In the genomic region with DNA sequence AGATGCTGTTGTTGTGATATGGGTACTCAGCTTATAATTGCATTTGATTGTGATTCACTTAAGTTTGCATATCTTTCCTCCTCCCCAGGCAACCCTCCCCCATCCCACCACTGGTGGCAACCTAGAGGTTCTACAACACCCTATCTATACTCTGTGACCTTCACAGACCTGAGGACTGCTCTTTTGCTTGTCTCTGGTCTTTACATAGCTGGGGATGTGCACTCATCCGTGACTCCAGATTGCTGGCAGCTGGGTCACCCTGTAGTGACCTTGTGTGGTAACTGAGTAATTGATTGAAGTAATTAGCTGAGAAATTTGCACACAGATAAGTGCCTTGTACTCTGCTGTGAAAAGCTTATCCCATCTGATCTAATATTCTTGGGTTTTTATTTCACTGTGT, we compare ENCODE assay signal across 24 mouse cellular contexts. TPM values are rescaled to one million over a fixed set of nuclear protein-coding genes. Genes with fewer than 3 reads are reported as not detected.
A peak's percentile ranks its signal among the peaks of the same experiment; 100 is the strongest.
DNase-seq lines count a peak whose midpoint lies in the region; ATAC-seq and TF ChIP-seq lines count a peak whose summit lies in the region.
"Had no signal": no experiment of that assay in that cellular context is flagged by ENCODE, and none has a peak within 500 bp of the region (broad histone marks: within the 10 kb centered on the region; RNA-seq: fewer than 3 reads in every experiment).

No protein-coding gene starts in this region.

- H3K27me3 ChIP-seq in embryonic facial prominence, embryonic 12.5 days = no peaks in the 10 kb centered on the region
- H3K27me3 ChIP-seq in embryonic facial prominence, embryonic 10.5 days (replicated peaks; ENCODE audit: low read depth, poor library complexity, severe bottlenecking) = no peaks in the 10 kb centered on the region
- H3K27me3 ChIP-seq in hindbrain, embryonic 16.5 days (replicated peaks; ENCODE audit: control insufficient read depth, insufficient read depth, low read length) = no peaks in the 10 kb centered on the region
- no peaks in the 10 kb centered on the region for H3K27me3 ChIP-seq in midbrain, postnatal 0 days (ENCODE audit: insufficient read depth, low read length)
- H3K27me3 ChIP-seq: heart, embryonic 13.5 days; limb, embryonic 13.5 days; liver, embryonic 15.5 days had no signal

- ATAC-seq in embryonic facial prominence, embryonic 12.5 days (ENCODE audit: insufficient number of reproducible peaks, insufficient read depth, low FRiP score, low TSS enrichment) = 0 out of 2 replicates have a peak, but pooled peaks have one; percentile 41
- peak; percentile 32; the same call in 1 of the 2 replicates for ATAC-seq in hindbrain, embryonic 16.5 days
- ATAC-seq in megakaryocyte, adult 5-6 weeks (ENCODE audit: poor library complexity, severe bottlenecking) = no peak
- no peak for ATAC-seq in midbrain, postnatal 0 days (ENCODE audit: low FRiP score)
- ATAC-seq: forebrain, embryonic 14.5 days; intestine, postnatal 0 days had no signal

- no peak for DNase-seq in embryonic facial prominence, embryonic 10.5 days (ENCODE audit: low spot score)
- peak; percentile 5 for DNase-seq in ES-CJ7 (ENCODE audit: low read depth, low spot score)
- peak; percentile 6 to 11 for DNase-seq in kidney, postnatal 36 days
- DNase-seq in midbrain, postnatal 0 days (ENCODE audit: low spot score) = no peak
- no peak for DNase-seq in gastrocnemius, postnatal 25 days
- DNase-seq: adrenal gland, postnatal 36 days; cerebellum, adult 9-11 months; embryo, embryonic 11 days; heart, postnatal 36 days; lung, postnatal 10 days; spleen, adult 18-20 months; thymus, adult 18-20 months had no signal

- no peaks in the 10 kb centered on the region for H3K9me3 ChIP-seq in embryonic facial prominence, embryonic 12.5 days
- H3K9me3 ChIP-seq in embryonic facial prominence, embryonic 10.5 days = no peaks in the 10 kb centered on the region
- H3K9me3 ChIP-seq in hindbrain, embryonic 16.5 days (ENCODE audit: control insufficient read depth, low read length) = no peaks in the 10 kb centered on the region
- H3K9me3 ChIP-seq in midbrain, postnatal 0 days (ENCODE audit: low read length) = no peaks in the 10 kb centered on the region
- H3K9me3 ChIP-seq: heart, embryonic 13.5 days; limb, embryonic 13.5 days; liver, embryonic 15.5 days had no signal

- H3K4me1 ChIP-seq in embryonic facial prominence, embryonic 12.5 days = no peaks in the 10 kb centered on the region
- no peaks in the 10 kb centered on the region for H3K4me1 ChIP-seq in embryonic facial prominence, embryonic 10.5 days
- no peaks in the 10 kb centered on the region; the same call in 1 of the 2 replicates for H3K4me1 ChIP-seq in hindbrain, embryonic 16.5 days (ENCODE audit: control insufficient read depth, insufficient read depth, low read depth, low read length)
- H3K4me1 ChIP-seq in midbrain, postnatal 0 days (ENCODE audit: insufficient read depth, low read length) = no peaks in the 10 kb centered on the region
- H3K4me1 ChIP-seq: heart, embryonic 13.5 days; limb, embryonic 13.5 days; liver, embryonic 15.5 days had no signal

- H3K27ac ChIP-seq in embryonic facial prominence, embryonic 12.5 days = no peak overlapping the region
- H3K27ac ChIP-seq in embryonic facial prominence, embryonic 10.5 days (replicated peaks) = no peak overlapping the region
- no peak overlapping the region for H3K27ac ChIP-seq in hindbrain, embryonic 16.5 days (ENCODE audit: low read depth, low read length)
- H3K27ac ChIP-seq in midbrain, postnatal 0 days (ENCODE audit: low read depth, low read length) = no peak overlapping the region
- H3K27ac ChIP-seq: heart, embryonic 13.5 days; limb, embryonic 13.5 days; liver, embryonic 15.5 days had no signal

- H3K4me2 ChIP-seq in embryonic facial prominence, embryonic 12.5 days (replicated peaks) = no peak overlapping the region
- no peak overlapping the region for H3K4me2 ChIP-seq in hindbrain, embryonic 16.5 days (ENCODE audit: low read length)
- H3K4me2 ChIP-seq in midbrain, postnatal 0 days (ENCODE audit: low read depth, low read length, poor library complexity, severe bottlenecking) = no peak overlapping the region
- H3K4me2 ChIP-seq: heart, embryonic 13.5 days; limb, embryonic 13.5 days; liver, embryonic 15.5 days had no signal

- no peaks in the 10 kb centered on the region for H3K36me3 ChIP-seq in embryonic facial prominence, embryonic 12.5 days
- no peaks in the 10 kb centered on the region for H3K36me3 ChIP-seq in embryonic facial prominence, embryonic 10.5 days (replicated peaks)
- no peaks in the 10 kb centered on the region for H3K36me3 ChIP-seq in hindbrain, embryonic 16.5 days (ENCODE audit: control insufficient read depth, insufficient read depth, low read length)
- peaks cover 9% of the 10 kb centered on the region; the same call in 1 of the 2 replicates for H3K36me3 ChIP-seq in midbrain, postnatal 0 days (ENCODE audit: insufficient read depth, low read length)
- H3K36me3 ChIP-seq: heart, embryonic 13.5 days; limb, embryonic 13.5 days; liver, embryonic 15.5 days had no signal

- H3K4me3 ChIP-seq in embryonic facial prominence, embryonic 12.5 days = no peak overlapping the region
- H3K4me3 ChIP-seq in embryonic facial prominence, embryonic 10.5 days = no peak overlapping the region
- no peak overlapping the region for H3K4me3 ChIP-seq in hindbrain, embryonic 16.5 days (ENCODE audit: low read length)
- H3K4me3 ChIP-seq in midbrain, postnatal 0 days (ENCODE audit: low read depth, low read length) = no peak overlapping the region
- H3K4me3 ChIP-seq: erythroblast, embryonic 14.5 days; heart, embryonic 13.5 days; limb, embryonic 13.5 days; liver, embryonic 15.5 days had no signal

- H3K9ac ChIP-seq in embryonic facial prominence, embryonic 12.5 days = no peak overlapping the region
- no peak overlapping the region for H3K9ac ChIP-seq in hindbrain, embryonic 16.5 days (ENCODE audit: low read depth, low read length)
- no peak overlapping the region for H3K9ac ChIP-seq in midbrain, postnatal 0 days (replicated peaks; ENCODE audit: low read length, poor library complexity, severe bottlenecking)
- H3K9ac ChIP-seq: heart, embryonic 13.5 days; limb, embryonic 13.5 days; liver, embryonic 15.5 days had no signal

- no peak for TF ChIP-seq CTCF in midbrain, postnatal 0 days (IDR thresholded peaks at IDR 0.05)

- WGBS in embryonic facial prominence, embryonic 12.5 days = 18% methylated on average over 1 of the region's 1 CpGs
- 30% methylated on average over 1 of the region's 1 CpGs for WGBS in embryonic facial prominence, embryonic 10.5 days
- 48% methylated on average over 1 of the region's 1 CpGs for WGBS in hindbrain, embryonic 16.5 days
- 56% methylated on average over 1 of the region's 1 CpGs for WGBS in midbrain, postnatal 0 days

RNA-seq across cellular contexts. Expression of a gene that starts 15.1 kb away (rescaled TPM):
- 0.09 TPM in 1 of 2 replicates, not detected in the other for polyA plus RNA-seq in embryonic facial prominence, embryonic 12.5 days (2016; fragmentation: Nextera tagmentation; extraction: Ambion mirVana)
- 0.29 TPM in 1 of 2 replicates, not detected in the other for polyA plus RNA-seq in embryonic facial prominence, embryonic 10.5 days (2016; fragmentation: Nextera tagmentation; extraction: Ambion mirVana)
- polyA plus RNA-seq in hindbrain, embryonic 16.5 days (2015; fragmentation: Nextera tagmentation; extraction: Ambion mirVana) = 0.61 and 1.0 TPM in 2 replicates
- not detected in 2 replicates for total RNA-seq in megakaryocyte, adult 5-6 weeks (2015)
- not detected in 2 replicates for total RNA-seq in megakaryocyte, adult 5-6 weeks (2017)
- total RNA-seq in midbrain, postnatal 0 days (2014; rRNA removed) = not detected in 2 replicates
- polyA plus RNA-seq in midbrain, postnatal 0 days (2015; fragmentation: Nextera tagmentation; extraction: Ambion mirVana) = 0.23 and 0.28 TPM in 2 replicates
- not detected for total RNA-seq in gastrocnemius, postnatal 25 days (2021)
- total RNA-seq: adrenal gland, postnatal 36 days; granulocyte monocyte progenitor cell, adult 5-6 weeks; heart, postnatal 36 days; layer of hippocampus, postnatal 10 days; megakaryocyte-erythroid progenitor cell, adult 5-6 weeks had no signal
- polyA plus RNA-seq: erythroblast, embryonic 14.5 days; forebrain, embryonic 14.5 days; heart, embryonic 13.5 days; intestine, postnatal 0 days; limb, embryonic 13.5 days; liver, embryonic 15.5 days had no signal

Comparison
In these comparisons a context has a peak if more than half of its experiments do, and no peak if none do; other contexts are left out.
1. ATAC-seq: peak in embryonic facial prominence, embryonic 12.5 days (single experiment) and hindbrain, embryonic 16.5 days (single experiment); none in megakaryocyte, adult 5-6 weeks (single experiment) and midbrain, postnatal 0 days (single experiment).
2. DNase-seq: peak in ES-CJ7 (single experiment) and kidney, postnatal 36 days (2 of 2); none in embryonic facial prominence, embryonic 10.5 days (single experiment), midbrain, postnatal 0 days (single experiment) and gastrocnemius, postnatal 25 days (single experiment).